Mouse (Mus musculus): ENCODE results near the gene Kcnd3.

GRCm38 (mm10) chr3:105719979-105720378, 267.8 kb downstream of the Kcnd3 start:
- TF ChIP-seq CTCF (IDR thresholded peaks at IDR 0.05; ENCODE audit: low read depth, low read length) (no peak), POLR2A (IDR thresholded peaks at IDR 0.05; ENCODE audit: borderline replicate concordance, low read depth, low read length) (no peak)
